Comparison of ENCODE assay signal across 20 mouse cellular contexts in the genomic region with DNA sequence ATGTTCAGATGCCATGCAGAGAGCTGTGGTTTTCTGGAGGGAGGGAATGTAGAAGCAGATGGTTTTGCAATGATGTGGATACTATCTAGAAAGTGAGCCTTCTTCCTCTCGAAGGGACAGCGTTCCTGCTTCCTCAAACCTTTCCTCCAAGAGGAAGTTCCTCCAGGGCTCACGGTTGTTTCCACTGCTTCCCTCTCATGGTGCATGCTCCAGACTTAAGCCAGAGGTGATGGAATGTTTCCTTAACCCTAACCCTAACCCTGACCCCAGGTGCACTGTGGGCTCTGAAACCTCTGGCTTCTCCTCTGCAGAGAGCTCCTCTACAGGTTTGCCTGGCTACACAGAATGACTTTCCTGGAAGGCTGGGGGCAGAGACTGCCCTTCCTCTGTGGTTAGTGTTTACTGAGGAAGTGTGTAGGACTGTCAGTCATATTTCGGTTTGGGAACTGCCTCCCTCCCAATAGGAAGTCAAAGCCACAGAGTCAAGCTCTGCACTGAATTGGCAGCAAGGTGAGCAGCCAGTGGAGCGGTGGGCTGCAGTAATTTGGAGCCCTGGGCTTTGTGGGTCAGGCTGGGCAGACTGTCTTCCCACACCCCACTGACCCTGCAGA. TPM values are rescaled to one million over a fixed set of nuclear protein-coding genes. Genes with fewer than 3 reads are reported as not detected.
DNase-seq lines count a peak whose midpoint lies in the region; ATAC-seq and TF ChIP-seq lines count a peak whose summit lies in the region.
"Had no signal": no experiment of that assay in that cellular context is flagged by ENCODE, and none has a peak within 500 bp of the region (broad histone marks: within the 10 kb centered on the region; RNA-seq: fewer than 3 reads in every experiment).

No protein-coding gene starts in this region.

- H3K36me3 ChIP-seq in embryonic facial prominence, embryonic 14.5 days (ENCODE audit: control insufficient read depth, insufficient read depth, low read length) = no peaks in the 10 kb centered on the region
- no peaks in the 10 kb centered on the region for H3K36me3 ChIP-seq in embryonic facial prominence, embryonic 10.5 days (replicated peaks)
- H3K36me3 ChIP-seq in hindbrain, postnatal 0 days (ENCODE audit: insufficient read depth, low read length) = no peaks in the 10 kb centered on the region
- no peaks in the 10 kb centered on the region for H3K36me3 ChIP-seq in hindbrain, embryonic 16.5 days (ENCODE audit: control insufficient read depth, insufficient read depth, low read length)
- H3K36me3 ChIP-seq in limb, embryonic 10.5 days = no peaks in the 10 kb centered on the region
- H3K36me3 ChIP-seq: embryonic facial prominence, embryonic 13.5 days; hindbrain, embryonic 13.5 days; stomach, embryonic 15.5 days had no signal

- no peak overlapping the region for H3K27ac ChIP-seq in embryonic facial prominence, embryonic 14.5 days (replicated peaks; ENCODE audit: low read depth, low read length)
- no peak overlapping the region; the same call in 1 of the 2 replicates for H3K27ac ChIP-seq in embryonic facial prominence, embryonic 10.5 days (replicated peaks)
- no peak overlapping the region for H3K27ac ChIP-seq in hindbrain, postnatal 0 days
- H3K27ac ChIP-seq in hindbrain, embryonic 16.5 days (ENCODE audit: low read depth, low read length) = no peak overlapping the region
- peak overlapping the region; percentile 53 for H3K27ac ChIP-seq in limb, embryonic 10.5 days
- H3K27ac ChIP-seq: hindbrain, embryonic 13.5 days; stomach, embryonic 15.5 days had no signal

- no peak overlapping the region for H3K4me3 ChIP-seq in embryonic facial prominence, embryonic 14.5 days (ENCODE audit: low read depth, low read length)
- H3K4me3 ChIP-seq in embryonic facial prominence, embryonic 10.5 days = no peak overlapping the region
- H3K4me3 ChIP-seq in hindbrain, postnatal 0 days (ENCODE audit: low read length) = no peak overlapping the region
- no peak overlapping the region for H3K4me3 ChIP-seq in hindbrain, embryonic 16.5 days (ENCODE audit: low read length)
- H3K4me3 ChIP-seq in limb, embryonic 10.5 days = no peak overlapping the region
- H3K4me3 ChIP-seq: embryonic facial prominence, embryonic 13.5 days; hindbrain, embryonic 13.5 days; stomach, embryonic 15.5 days had no signal

- no peaks in the 10 kb centered on the region for H3K27me3 ChIP-seq in embryonic facial prominence, embryonic 14.5 days (replicated peaks; ENCODE audit: control insufficient read depth, insufficient read depth, low read length)
- 0 out of 2 replicates have a peak, but pooled peaks cover 5% of the 10 kb centered on the region for H3K27me3 ChIP-seq in embryonic facial prominence, embryonic 10.5 days (replicated peaks; ENCODE audit: low read depth, poor library complexity, severe bottlenecking)
- H3K27me3 ChIP-seq in hindbrain, postnatal 0 days (ENCODE audit: insufficient read depth, low read length) = no peaks in the 10 kb centered on the region
- H3K27me3 ChIP-seq in hindbrain, embryonic 16.5 days (replicated peaks; ENCODE audit: control insufficient read depth, insufficient read depth, low read length) = no peaks in the 10 kb centered on the region
- H3K27me3 ChIP-seq in limb, embryonic 10.5 days (ENCODE audit: low read depth, poor library complexity, severe bottlenecking) = peaks cover 12% of the 10 kb centered on the region; the same call in 1 of the 2 replicates
- H3K27me3 ChIP-seq: embryonic facial prominence, embryonic 13.5 days; hindbrain, embryonic 13.5 days; stomach, embryonic 15.5 days had no signal

- no peak for DNase-seq in embryonic facial prominence, embryonic 14.5 days (ENCODE audit: low spot score)
- DNase-seq in embryonic facial prominence, embryonic 10.5 days (ENCODE audit: low spot score) = no peak
- DNase-seq in hindbrain, postnatal 0 days (ENCODE audit: low spot score) = peak; percentile 31
- DNase-seq in 416B (ENCODE audit: low read depth) = peak; percentile 58
- no peak for DNase-seq in limb, embryonic 10.5 days (ENCODE audit: low spot score)
- DNase-seq in thymus, postnatal 14 days = no peak
- no peak for DNase-seq in thymus, postnatal 36 days
- DNase-seq: cerebellum, adult 18-20 months; gastrocnemius, postnatal 14 days; layer of hippocampus, postnatal 36 days; liver, postnatal 0 days; retina, postnatal 1 day; thymus, postnatal 4 days had no signal

- 53% methylated on average over 5 of the region's 5 CpGs for WGBS in embryonic facial prominence, embryonic 14.5 days
- WGBS in embryonic facial prominence, embryonic 10.5 days = 61% methylated on average over 5 of the region's 5 CpGs
- 69% methylated on average over 5 of the region's 5 CpGs for WGBS in hindbrain, postnatal 0 days
- 81% methylated on average over 5 of the region's 5 CpGs for WGBS in hindbrain, embryonic 16.5 days
- 70% methylated on average over 5 of the region's 5 CpGs for WGBS in limb, embryonic 10.5 days

- 0 out of 2 replicates have a peak overlapping the region, but pooled peaks have one; percentile 15 for H3K4me2 ChIP-seq in embryonic facial prominence, embryonic 14.5 days (ENCODE audit: low read depth, low read length)
- H3K4me2 ChIP-seq in hindbrain, postnatal 0 days (ENCODE audit: low read depth, low read length) = no peak overlapping the region
- H3K4me2 ChIP-seq in hindbrain, embryonic 16.5 days (ENCODE audit: low read length) = no peak overlapping the region
- H3K4me2 ChIP-seq: hindbrain, embryonic 13.5 days; stomach, embryonic 15.5 days had no signal

- H3K4me1 ChIP-seq in embryonic facial prominence, embryonic 14.5 days (ENCODE audit: control insufficient read depth, insufficient read depth, low read length) = peaks cover 9% of the 10 kb centered on the region
- peaks cover 42% of the 10 kb centered on the region for H3K4me1 ChIP-seq in embryonic facial prominence, embryonic 10.5 days
- H3K4me1 ChIP-seq in hindbrain, postnatal 0 days (ENCODE audit: insufficient read depth, low read length) = peaks cover 12% of the 10 kb centered on the region; the same call in 1 of the 2 replicates
- H3K4me1 ChIP-seq in hindbrain, embryonic 16.5 days (ENCODE audit: control insufficient read depth, insufficient read depth, low read depth, low read length) = peaks cover 12% of the 10 kb centered on the region; the same call in 1 of the 2 replicates
- H3K4me1 ChIP-seq in limb, embryonic 10.5 days = peaks cover 40% of the 10 kb centered on the region

- no peak overlapping the region for H3K9ac ChIP-seq in embryonic facial prominence, embryonic 14.5 days (ENCODE audit: low read depth, low read length)
- no peak overlapping the region for H3K9ac ChIP-seq in hindbrain, postnatal 0 days (replicated peaks; ENCODE audit: low read length)
- no peak overlapping the region; the same call in 1 of the 2 replicates for H3K9ac ChIP-seq in hindbrain, embryonic 16.5 days (ENCODE audit: low read depth, low read length)
- H3K9ac ChIP-seq: embryonic facial prominence, embryonic 13.5 days; hindbrain, embryonic 13.5 days; liver, postnatal 0 days; stomach, embryonic 15.5 days had no signal

- ATAC-seq in embryonic facial prominence, embryonic 14.5 days (ENCODE audit: low read depth) = no peak
- ATAC-seq in hindbrain, postnatal 0 days = no peak
- ATAC-seq in hindbrain, embryonic 16.5 days = no peak
- ATAC-seq: intestine, postnatal 0 days; liver, postnatal 0 days had no signal

- H3K9me3 ChIP-seq in embryonic facial prominence, embryonic 14.5 days (ENCODE audit: control insufficient read depth, low read length) = no peaks in the 10 kb centered on the region
- H3K9me3 ChIP-seq in embryonic facial prominence, embryonic 10.5 days = no peaks in the 10 kb centered on the region
- no peaks in the 10 kb centered on the region for H3K9me3 ChIP-seq in hindbrain, postnatal 0 days (ENCODE audit: low read length)
- H3K9me3 ChIP-seq in hindbrain, embryonic 16.5 days (ENCODE audit: control insufficient read depth, low read length) = no peaks in the 10 kb centered on the region
- no peaks in the 10 kb centered on the region for H3K9me3 ChIP-seq in limb, embryonic 10.5 days (replicated peaks)
- H3K9me3 ChIP-seq: embryonic facial prominence, embryonic 13.5 days; hindbrain, embryonic 13.5 days; stomach, embryonic 15.5 days had no signal

- TF ChIP-seq CTCF in hindbrain, postnatal 0 days (IDR thresholded peaks at IDR 0.05; ENCODE audit: low read depth) = no peak

RNA-seq across cellular contexts. Expression of a gene that starts 2.2 kb away (rescaled TPM):
- polyA plus RNA-seq in embryonic facial prominence, embryonic 14.5 days (2014; fragmentation: Nextera tagmentation; extraction: Ambion mirVana) = 1.3 and 1.8 TPM in 2 replicates
- polyA plus RNA-seq in embryonic facial prominence, embryonic 10.5 days (2016; fragmentation: Nextera tagmentation; extraction: Ambion mirVana) = 0.26 TPM in 2 replicates
- 3.2 and 3.6 TPM in 2 replicates for total RNA-seq in hindbrain, postnatal 0 days (2014; rRNA removed)
- 2.6 and 3.0 TPM in 2 replicates for polyA plus RNA-seq in hindbrain, postnatal 0 days (2015; fragmentation: Nextera tagmentation; extraction: Ambion mirVana)
- polyA plus RNA-seq in hindbrain, embryonic 16.5 days (2015; fragmentation: Nextera tagmentation; extraction: Ambion mirVana) = 2.3 and 2.9 TPM in 2 replicates
- 0.09 and 0.25 TPM in 2 replicates for polyA plus RNA-seq in limb, embryonic 10.5 days (2016; fragmentation: Nextera tagmentation; extraction: Ambion mirVana)
- total RNA-seq: gastrocnemius, postnatal 14 days; neutrophil, adult 5-6 weeks had no signal
- polyA plus RNA-seq: liver, postnatal 0 days; small intestine, adult 2 months had no signal

RNA-seq across cellular contexts. Expression of a gene that starts 2.4 kb away (rescaled TPM):
- 15.5 and 21.9 TPM in 2 replicates for polyA plus RNA-seq in embryonic facial prominence, embryonic 14.5 days (2014; fragmentation: Nextera tagmentation; extraction: Ambion mirVana)
- 10.8 and 11.6 TPM in 2 replicates for polyA plus RNA-seq in embryonic facial prominence, embryonic 10.5 days (2016; fragmentation: Nextera tagmentation; extraction: Ambion mirVana)
- total RNA-seq in hindbrain, postnatal 0 days (2014; rRNA removed) = 7.5 and 16.5 TPM in 2 replicates
- polyA plus RNA-seq in hindbrain, postnatal 0 days (2015; fragmentation: Nextera tagmentation; extraction: Ambion mirVana) = 14.0 and 14.5 TPM in 2 replicates
- polyA plus RNA-seq in hindbrain, embryonic 16.5 days (2015; fragmentation: Nextera tagmentation; extraction: Ambion mirVana) = 10.3 and 11.4 TPM in 2 replicates
- polyA plus RNA-seq in limb, embryonic 10.5 days (2016; fragmentation: Nextera tagmentation; extraction: Ambion mirVana) = 6.2 and 9.2 TPM in 2 replicates
- total RNA-seq: neutrophil, adult 5-6 weeks had no signal

Comparison
In these comparisons a context has a peak if more than half of its experiments do, and no peak if none do; other contexts are left out.
1. DNase-seq: peak in hindbrain, postnatal 0 days (single experiment) and 416B (single experiment); none in embryonic facial prominence, embryonic 14.5 days (single experiment), embryonic facial prominence, embryonic 10.5 days (single experiment), limb, embryonic 10.5 days (single experiment), thymus, postnatal 14 days (single experiment) and thymus, postnatal 36 days (0 of 2).